Mouse (Mus musculus): ENCODE data around the gene Slc12a7.
"Not testable (repeated sequence)": the region's sequence is repeated elsewhere in the genome, so short reads cannot be mapped to it uniquely, and the experiment has no call there.

The Slc12a7 gene

DNA sequence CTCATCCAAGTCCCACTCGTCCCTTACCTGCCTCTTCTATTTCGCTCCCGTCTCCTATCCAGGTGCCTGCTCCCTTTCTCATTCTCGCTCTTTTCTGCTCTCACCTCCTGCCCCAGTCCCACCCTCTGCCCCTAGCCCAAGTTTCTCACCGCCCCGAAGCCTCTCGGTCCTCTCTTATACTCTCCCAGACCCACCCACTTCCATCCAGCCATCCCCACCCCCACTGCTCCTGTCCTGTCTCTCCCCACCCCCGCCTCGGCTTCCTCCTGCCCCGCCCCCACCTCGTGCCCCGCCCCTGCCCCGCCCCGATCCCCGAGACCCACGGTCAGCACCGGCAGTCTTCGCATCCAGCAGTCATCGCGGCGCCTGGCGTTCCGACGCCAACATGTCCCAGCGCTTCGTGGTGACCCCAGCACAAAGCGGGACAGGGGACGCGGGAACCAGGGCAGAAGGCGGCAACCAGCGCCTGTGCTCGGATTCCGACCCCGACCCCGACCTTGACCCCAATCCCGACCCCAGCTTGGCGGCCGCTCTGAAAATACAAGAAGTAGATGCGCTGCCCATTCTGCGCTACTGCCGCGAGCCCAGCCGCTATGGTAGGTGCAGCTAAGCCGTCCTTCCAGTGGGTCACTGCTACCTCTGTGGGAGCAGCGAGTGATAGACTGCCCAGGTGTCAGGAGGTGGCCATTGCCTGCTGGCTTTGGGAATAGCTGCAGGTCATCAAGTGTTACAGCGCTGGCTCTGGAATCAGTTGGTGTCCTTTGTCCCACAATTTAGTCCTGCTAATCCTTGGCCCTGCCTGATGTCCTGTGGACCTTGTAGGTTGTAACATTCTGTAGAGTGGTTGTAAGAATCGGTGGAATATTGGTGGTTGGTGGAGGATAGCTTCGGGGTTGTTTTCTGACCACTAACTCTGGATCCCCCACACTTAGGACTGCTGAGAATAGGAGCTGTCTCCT lies at the start of gene Slc12a7:
Gene Slc12a7 (plus strand): TSS at position 353 of the 959 bp plus-strand sequence.
- no peak for DNase-seq (ENCODE audit: low spot score)

DNA sequence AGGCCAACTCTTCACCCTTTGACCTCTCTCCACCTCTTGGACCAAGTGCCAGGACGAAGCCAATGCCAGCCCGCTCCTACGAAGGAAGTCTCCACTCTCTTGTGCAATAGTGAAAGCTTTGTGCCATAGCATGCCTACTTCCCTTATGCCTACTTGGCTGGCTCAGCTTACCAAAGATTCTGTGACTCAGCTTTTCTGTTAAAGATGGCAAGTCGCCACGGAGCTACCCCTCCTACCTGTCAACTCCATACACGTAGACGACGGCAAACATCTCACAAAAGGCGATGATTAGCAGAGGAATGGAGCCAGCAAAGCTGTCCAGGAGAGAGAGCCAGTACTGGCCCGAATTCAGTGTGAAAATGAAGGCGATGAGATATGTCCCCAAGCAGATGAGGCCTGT lies 49.2 kb upstream of the Slc12a7 start:
- DNase-seq (ENCODE audit: low spot score): no peak

DNA sequence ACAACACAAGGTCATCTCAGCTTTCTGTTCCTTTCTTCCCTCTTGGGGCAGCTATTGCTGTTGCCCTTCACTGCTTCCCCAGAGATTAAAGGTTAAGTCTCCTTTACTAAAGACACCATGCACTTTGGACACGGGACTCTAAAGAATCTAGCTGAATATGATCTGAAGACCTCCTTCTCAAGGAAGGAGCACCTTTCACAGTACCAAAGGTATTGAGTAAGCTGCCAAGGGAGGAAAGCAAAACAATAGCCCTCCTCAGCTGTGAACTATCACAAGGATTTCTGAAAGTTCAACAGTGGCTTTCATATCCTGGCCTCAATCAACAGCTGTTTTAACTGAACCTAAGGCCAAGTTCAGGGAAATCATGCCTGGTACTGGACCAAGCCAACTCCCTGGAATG lies 48.5 kb upstream of the Slc12a7 start:
- DNase-seq (ENCODE audit: low spot score): no peak

DNA sequence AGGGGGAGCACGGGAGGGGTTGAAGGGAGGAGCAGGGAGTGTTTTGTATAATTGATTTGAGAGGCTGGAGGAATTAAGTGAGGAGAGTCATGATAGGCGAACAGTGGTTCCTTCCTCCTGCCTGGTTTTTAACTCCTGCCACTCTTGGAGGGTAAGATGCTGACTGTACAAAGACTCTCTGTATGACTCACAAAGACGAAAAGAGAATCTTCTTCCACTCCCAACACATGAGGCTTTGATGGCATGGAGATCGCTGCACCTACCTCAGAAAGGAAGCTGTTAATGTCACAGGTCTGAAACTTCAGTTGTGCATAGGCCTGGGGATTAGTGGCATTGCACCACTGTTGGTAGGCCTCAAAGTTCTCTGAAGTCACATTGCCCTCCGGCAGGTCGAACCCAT lies 47.4 kb upstream of the Slc12a7 start:
- DNase-seq (ENCODE audit: low spot score): no peak

DNA sequence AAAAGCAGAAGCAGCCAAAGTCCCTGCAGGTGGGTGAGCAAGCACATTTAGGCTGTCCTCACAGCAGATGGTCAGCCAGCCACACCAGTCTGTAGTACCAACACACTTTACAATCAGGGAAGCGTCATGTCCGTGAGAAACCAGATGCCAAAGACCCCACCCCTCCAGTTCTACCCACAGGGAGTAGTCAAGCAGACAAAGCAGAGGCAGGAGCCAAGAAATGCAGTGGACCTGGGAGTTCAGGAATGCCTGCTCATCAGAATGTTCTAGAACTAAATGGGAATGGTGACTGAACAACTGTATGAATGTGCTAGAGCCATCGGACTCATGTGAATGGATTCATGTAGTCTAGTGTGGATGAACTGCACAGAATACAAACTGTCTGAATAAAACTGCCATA lies 45.3 kb upstream of the Slc12a7 start:
- no peak for DNase-seq (ENCODE audit: low spot score)

DNA sequence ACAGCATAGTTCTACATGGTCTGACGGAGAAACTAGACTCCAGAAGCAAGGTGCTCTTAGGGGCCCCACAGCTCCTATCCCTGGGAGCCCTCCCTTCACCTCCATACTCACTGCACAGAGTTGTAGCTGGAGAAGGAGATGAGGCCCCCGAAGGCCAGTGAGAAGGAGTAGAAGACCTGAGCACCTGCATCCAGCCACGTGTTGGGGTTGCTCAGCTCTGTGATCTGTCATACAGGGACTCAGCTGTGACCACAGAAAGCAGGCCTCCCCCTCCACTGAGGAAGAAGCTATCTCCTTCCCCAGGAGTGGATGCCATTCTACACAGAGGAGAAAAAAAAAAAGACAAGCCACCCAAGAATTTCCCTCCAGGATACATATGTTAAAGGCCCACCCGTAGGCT lies 44.0 kb upstream of the Slc12a7 start:
- no peak for DNase-seq (ENCODE audit: low spot score)

DNA sequence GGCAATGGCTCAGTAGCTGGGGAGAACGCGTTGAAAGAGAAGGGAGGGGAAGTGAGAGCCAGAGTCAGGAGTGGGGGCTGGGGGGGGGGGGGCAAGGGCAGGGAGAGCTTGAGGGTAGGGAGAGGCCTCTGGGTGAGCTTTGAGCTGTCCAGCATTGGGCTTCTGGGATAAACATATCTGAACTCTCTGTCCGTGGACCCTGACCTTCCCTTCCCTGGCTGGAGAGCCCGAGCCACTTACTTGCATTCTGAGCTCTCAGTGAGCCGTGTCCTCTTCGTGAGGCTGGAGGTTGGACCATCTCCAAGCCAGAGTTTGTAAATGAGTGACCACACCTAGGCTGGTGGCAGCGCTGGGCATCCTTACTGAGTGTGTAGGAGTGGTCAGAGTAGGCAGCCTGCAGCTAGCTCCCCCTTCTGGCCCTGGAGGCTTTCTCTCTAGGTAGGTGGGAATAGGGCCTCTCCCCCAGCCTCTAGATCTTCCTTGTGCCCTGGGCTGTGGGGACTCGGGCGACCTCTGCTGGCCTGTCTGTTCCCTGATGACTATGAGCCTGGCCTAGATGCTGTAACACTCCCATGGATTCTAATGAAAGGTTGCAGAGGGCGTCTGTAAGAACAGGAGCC lies 40.5 kb upstream of the Slc12a7 start:
- peak; percentile 6 for DNase-seq (ENCODE audit: low spot score)

DNA sequence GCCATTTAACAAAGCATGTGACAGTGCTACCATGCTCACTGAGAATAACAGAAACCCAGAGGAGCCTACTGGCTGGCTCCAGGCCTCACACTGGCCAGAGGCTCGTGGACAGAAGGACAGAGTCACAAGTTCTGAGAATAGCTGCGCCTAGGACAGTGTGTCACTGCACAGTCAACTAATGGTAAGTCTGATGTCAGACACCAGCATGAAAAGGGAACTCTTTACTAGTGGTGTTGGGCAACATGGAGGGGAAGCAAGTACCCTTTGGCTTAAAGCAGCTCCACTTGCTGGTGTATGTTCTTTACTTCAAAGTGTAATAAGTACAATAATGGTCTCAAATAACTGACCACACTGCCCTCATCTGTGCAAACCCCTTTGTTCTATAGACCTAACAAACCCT lies 39.6 kb upstream of the Slc12a7 start:
- no peak for DNase-seq (ENCODE audit: low spot score)

DNA sequence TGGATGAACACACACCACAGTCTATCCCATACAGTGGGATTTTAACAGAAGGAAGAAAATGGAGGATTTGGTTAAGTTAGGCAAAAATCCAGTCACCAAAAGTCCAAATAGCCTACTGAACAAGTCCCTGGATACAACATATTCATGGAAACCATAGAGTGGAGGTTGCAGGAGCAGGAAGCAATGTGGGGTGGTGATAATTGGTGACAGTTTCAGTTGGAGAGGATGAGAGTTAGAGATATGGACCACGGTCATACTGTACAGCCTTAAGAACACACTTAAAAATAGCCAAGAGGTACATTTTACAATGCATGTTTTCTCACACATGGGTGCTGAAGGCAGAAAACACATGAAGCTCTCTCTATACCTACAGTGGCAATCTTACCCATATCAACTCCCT lies 37.9 kb upstream of the Slc12a7 start:
- no peak for DNase-seq (ENCODE audit: low spot score)

DNA sequence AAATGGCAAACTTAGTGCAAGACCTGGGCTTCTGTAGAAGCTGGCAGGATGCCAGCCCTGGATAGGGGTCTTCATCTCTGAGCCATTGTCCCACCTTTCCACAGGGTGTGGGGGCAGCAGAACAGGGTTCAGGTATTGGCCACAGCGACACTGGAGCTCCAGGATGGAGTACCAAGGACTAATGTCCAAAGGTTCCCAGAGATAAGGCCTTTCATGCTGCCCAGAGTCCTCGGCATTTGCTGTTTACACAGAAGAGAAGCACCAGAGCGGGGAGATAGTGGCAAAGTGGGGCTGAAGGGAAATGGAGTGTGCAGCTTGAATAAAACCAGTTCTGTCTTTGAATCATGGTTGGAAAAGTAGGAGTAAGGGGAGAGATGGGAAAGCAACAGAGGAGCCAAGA lies 36.4 kb upstream of the Slc12a7 start:
- no peak for DNase-seq (ENCODE audit: low spot score)

DNA sequence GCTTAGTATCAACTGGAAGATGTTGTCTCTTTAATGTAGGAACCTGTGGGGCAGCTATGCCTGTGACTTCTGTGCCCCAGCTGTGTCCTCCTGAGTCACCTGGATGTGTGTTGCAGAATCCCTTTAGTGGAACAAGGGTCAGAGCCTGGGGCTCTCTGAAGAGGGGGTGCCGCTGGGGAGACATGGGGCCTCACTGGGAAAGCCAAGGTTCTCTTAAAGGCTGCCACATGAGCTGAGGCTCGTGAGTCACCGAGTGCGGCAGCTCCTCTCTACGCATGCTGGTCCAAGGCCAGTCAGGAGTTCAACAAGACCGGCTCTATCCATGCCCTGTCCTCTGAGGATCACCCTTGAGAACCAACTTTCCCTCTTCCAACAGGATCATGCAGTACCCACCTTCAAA lies 33.2 kb upstream of the Slc12a7 start:
- no peak for DNase-seq (ENCODE audit: low spot score)

DNA sequence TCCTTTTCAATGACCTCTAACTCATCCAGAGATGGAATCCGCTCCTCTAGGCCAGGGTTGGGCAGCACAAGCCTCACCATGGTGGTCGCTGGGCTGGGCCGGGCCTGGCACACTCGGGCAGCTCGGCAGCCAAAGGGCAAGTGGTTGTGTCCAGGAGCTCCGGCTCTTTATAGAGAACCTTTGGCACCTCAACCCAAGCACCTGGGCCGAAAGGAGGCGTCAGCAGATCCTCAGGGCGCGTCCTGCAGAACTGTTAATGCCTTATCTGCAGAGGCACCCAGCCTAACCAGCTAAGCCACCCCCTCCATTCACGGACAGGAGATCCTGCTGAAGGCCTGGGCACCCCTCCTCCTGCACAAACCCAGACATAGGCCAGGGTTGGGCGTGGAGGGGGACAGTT lies 32.3 kb upstream of the Slc12a7 start:
- DNase-seq (ENCODE audit: low spot score): no peak

DNA sequence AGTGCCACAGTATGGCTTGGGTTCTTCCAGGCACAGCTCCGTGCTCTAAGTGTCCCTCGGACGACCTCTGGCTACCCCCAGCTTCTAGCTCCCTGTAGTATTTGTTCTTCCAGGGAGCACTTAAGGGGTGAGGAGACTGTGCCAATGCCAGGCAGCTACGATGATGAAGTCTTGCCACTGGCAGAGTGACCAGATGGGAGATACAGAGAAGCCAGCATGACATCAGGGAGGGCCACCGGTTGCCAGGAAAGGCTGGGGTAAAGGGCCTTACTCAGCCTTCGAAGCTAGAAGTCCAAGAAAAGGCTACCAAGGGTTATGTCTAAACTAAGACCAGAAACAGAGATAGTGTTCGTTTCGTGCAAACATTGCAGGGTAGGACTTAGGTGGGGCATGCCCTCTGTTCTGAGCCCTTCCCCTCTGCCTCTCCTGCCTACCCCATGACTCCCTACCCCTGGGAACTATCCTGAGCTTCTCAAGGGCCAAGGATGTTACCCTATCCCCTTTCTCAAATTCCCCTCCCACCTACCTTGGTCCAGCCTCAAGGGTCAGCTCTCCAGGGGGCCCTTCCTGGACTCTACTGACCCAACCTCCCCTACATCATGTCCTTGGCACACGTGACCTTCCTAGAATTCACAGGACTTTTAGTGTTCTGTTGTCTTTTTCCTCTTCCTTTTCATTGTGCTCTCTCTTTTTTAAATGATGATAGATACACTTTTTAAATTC lies 31.6 kb upstream of the Slc12a7 start:
- DNase-seq (ENCODE audit: low spot score): no peak

DNA sequence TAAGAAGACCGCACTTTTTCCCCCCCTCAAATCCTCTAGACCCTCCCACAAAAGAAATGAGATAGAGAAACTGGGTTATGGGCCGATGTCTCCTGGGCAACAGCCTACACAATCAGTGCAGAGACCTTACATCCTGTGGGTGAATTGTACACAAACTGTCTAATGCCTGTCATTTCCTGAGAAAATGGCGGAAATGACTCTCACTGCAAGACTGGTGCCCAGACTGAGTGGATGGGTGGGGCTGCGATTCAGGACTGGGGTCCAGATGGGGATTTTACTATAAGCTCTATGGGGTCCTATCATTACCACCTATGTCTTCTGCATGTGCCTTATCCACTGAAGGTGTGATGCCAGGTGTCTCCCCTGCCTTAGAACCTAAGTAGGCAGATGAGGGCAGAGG lies 30.1 kb upstream of the Slc12a7 start:
- no peak for DNase-seq (ENCODE audit: low spot score)

DNA sequence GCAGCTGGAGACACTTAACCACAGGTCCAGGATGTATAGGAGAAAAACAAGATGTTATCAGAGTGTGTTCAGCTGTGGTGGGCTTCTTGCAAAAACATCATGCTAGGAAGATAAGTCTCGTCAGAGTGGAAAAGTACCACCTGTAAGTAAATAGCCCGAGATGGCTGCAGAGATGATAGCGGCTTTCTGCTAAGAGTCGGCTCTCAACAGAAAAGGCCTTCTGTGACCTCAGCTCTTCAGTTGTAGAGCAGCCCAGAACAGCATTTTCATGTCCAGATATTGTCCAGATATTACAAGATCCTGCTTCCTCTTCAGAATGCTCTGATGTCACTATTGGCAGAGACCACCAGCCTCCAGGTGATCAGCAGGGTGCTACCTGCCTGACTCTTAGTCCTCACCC lies 29.4 kb upstream of the Slc12a7 start:
- DNase-seq (ENCODE audit: low spot score): not testable (repeated sequence)

DNA sequence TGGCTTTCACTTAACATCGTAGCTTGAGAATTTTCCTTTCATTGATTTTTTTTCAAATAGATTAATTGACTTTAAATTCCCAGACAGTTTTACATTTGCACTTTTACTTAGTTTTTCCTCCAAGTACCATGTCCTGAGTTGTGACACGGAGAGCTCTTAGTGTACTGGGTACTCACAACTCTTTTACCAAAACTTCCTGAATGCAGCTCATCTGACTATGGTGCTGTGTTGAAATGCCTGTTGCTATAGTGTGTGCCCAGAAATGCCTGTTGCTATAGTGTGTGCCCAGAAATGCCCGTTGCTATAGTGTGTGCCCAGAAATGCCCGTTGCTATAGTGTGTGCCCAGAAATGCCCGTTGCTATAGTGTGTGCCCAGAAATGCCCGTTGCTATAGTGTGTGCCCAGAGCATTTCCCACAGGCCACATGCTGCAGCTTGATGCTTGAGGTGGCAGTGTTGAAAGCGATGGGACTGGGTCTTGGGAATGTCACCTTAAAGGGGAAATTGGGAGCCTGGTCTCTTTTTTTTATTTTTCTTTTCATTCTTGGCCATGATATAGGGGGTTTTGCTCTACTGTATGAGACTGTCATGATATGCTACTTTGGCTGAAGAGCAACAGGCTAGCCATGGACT lies 28.1 kb upstream of the Slc12a7 start, which contains the start of gene Slc6a19:
Gene Slc6a19 (minus strand): TSS at position 172 of the 632 bp plus-strand sequence.
- DNase-seq (ENCODE audit: low spot score): no peak

DNA sequence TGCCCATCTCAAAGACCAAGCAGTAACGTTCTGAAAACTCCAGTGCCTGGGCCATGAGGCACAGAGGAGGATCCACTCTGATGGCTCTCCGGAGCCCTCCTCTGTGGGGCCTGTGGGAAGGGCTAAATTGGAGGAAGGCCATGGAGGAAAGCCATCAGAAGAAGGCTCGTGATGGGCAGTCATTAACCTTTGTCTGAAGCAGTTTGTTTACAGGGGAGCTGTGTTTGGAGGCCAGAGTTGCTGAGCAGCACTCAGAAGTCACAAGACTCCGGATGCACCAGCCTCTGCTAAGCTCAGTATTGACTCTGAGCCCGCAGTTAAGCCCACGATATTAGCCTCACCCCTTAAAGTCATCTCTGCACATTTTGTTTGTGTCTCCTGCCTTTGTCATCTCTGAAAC lies 23.4 kb upstream of the Slc12a7 start:
- DNase-seq (ENCODE audit: low spot score): no peak

DNA sequence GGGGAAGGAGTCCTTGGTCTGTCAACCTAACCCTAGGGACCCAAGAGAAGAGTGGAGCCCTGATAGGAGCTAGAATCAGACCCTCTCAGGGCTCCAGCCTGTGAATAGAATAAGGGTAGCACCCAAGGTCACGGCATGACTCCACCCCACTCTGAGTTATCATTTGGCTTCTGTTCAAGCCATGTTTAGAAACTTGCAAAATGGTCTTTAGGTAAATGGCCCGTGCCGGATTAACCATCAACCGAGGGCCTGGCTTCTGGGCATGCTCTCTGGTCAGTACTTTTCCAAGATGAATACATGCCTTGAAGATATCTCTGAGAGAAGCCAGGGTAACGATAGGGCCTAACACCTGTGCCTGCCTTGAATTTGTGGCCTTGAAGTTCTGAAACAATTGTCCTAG lies 21.7 kb upstream of the Slc12a7 start:
- DNase-seq (ENCODE audit: low spot score): no peak

DNA sequence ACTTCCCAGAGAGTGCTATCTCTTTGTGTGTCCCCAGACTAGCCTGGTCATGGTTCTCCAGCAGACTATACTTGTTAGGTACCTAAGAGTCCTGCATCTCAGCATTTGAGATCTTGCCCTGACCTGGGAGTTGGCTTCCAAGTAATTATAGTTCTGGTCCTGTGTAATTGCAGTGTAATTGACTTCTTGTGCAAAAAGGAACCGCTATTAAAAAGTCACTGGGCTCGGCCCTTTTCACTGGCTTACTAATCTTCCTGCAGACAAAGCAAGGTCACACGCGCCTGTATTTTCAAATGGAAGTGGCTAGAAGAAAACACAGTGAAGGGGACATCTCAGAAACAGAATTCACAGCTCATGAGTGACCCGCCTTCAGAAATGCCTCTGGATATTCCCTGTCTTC lies 21.1 kb upstream of the Slc12a7 start:
- no peak for DNase-seq (ENCODE audit: low spot score)

DNA sequence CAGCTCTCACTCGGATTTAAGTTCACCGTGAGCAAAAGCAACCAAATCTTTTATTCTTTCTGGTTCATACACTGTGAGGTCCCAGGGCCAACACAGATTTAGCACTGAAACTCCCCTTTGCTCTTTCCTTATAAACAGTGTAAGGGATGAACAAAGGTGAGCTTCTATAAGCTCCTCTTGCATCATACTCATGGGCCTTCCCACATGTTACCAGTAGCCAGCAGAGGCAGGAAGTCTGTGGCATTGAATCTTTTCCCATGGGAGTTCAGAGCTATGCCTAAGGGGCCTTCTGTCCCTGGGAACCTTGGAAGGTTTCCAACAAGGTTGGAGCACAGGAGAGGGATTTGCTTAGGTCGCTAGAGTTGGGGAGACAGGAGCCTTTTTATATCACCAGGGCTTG lies 20.7 kb upstream of the Slc12a7 start:
- no peak for DNase-seq (ENCODE audit: low spot score)

DNA sequence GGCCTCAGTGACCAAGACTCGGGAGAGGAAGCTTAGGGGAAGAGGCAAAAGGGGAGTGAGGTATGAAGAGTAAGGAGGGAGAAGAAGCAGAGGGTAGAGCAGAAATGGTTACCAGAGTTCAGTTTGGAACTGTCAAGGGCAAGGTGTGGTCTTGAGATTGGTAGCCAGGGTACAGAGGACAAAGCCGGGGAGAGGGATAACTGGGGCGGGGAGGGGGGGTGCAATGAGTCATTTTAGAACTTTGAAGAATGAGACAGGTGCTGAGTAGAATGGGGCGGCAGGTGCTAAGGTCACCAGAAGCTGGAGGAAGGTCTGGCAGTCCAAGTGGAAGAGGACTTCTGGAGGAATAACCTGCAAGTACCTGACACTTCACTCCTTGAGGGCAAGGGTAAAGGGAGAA lies 19.7 kb upstream of the Slc12a7 start:
- no peak for DNase-seq (ENCODE audit: low spot score)

DNA sequence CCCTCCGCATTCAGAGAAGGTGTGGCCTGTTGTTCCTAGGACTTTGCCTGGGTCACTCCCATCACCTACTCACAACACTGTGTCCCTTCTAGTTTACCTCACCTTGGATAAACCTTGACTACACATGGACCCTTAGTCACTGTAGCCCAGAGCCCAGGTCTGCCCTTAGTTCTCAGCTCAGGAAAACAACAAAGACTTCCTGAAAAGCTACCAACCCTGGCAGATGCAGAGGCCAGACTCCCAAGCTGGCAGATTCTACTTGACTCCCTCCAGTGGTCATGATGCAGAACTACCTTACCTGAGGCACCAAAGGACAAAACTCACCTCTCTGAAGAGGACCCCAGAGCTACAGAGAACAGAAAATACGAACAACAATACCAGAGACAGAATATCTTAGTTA lies 18.9 kb upstream of the Slc12a7 start:
- no peak for DNase-seq (ENCODE audit: low spot score)
